Mouse (Mus musculus): ENCODE results near the gene S100z.

Gene S100z

DNA sequence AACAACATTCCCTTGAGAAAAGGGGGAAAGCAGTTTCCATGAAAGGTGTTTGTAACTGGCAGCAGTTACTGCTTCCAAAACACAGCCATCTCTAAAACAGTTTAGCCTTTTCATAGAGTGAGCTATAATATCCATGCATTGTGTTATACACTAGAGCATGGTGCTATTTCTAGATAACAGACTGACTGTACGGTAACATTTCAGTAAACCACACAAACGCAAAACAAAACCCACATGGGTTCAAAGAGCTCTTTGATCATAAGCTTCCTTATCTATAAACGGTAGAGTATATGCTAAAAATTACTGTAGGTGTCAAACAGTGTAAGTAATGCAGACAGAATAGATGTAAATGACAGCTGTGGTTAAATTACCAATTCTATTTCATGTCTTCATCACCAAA is 28.8 kb downstream of the S100z start:
- no peak for DNase-seq (ENCODE audit: low read depth, low spot score)

DNA sequence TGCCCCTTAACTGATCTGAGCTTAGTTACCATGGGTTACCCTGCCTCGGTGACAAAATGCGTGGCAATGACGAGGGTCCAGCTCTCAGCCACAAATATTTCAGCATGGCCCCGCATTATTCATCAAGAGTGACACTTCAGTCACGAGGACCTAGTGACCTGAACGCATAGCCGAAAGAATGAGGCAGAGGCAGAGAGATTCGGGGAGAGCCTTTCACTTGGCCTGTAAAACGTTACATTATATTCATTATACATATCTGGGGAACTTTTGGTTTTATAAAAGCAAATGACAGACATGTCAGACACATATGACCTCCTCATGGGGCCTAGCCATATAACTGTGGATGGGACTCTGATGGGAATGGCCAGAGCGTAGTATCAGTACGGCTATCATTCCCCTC is 33.7 kb downstream of the S100z start, which contains the start of gene Crhbp:
Gene Crhbp, minus strand, starts transcription at position 101 of the 400 bp plus-strand sequence.
- DNase-seq (ENCODE audit: low read depth, low spot score): no peak

DNA sequence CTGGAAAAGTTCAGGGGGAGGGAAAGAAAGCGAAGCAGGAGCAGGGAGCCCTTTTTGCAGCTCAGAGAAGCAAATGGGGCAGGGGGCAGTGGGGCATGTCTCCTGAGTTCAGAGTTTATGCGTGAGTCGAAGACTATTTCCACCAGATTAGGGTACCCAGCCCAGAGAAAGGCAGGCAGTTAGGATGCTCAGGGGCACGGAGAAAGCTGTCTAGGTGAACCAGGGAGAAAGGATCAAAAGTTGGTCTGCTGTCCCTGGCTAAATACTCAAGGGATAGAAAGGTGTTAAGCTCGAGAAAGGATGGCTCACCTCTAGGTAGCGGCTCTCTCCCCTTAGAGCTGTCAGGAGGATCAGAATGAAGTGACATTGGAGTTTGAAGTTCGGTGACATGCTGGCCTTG is 34.2 kb downstream of the S100z start:
- DNase-seq (ENCODE audit: low read depth, low spot score): no peak

DNA sequence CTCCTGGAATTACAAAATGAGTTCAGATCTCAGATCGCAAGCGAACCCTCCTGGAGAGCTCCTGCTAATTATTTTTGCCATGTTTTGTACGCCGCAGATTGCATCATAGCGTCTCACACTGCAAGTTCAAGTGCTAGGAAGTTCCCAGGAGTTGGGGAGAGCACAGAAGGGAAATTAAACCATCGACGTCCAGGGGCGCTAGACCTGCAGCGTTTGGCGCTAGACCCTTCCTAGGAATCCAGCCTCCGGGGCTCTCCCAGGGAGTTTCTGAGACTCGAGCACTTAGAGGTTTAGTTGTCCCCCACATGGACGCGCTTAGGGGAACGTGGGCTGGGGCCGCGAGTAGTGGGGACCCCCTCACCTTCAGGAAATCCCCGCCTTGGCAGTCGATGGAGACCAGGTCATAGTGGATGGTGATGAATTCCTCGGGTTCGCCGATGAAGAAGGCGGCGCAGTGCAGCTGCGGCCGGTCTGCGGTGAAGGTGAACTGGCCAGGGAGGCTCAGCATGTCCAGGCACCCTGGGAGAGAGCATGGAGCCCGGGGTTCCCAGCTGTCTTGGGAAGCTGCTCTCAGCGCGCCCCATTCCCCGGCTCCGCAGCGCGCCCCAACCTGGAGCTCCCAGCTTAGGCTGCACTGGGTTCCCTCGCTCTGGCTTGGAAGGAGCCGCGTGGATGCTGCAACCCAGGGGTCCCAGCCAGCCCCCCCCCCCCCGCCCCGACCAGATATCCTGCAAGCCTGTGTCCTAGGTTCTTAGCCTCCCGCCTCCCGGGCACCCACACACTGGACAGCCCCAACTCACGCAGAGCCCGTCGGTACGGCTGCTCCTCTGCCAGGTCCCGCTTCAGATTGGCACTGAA is 34.9 kb downstream of the S100z start:
- DNase-seq (ENCODE audit: low read depth, low spot score): no peak

DNA sequence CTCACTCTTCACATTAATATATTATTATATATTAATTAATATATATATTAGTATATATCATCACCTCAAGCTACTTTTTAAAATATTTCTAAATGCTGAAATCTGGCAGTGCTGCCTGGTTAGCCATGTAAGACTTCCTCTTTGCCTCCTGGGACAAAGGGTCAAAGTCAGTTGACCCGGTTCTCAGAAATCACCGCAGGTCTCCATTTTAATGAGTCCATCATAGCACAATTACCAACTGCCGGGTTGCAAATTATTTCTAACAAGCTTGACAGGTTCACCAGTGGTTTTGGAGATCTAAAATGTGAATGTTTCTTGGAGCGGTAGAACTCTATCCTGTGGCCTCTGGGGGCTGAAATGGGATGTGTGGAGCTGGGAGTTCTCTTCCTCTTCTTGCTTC is 35.6 kb downstream of the S100z start:
- no peak for DNase-seq (ENCODE audit: low read depth, low spot score)

DNA sequence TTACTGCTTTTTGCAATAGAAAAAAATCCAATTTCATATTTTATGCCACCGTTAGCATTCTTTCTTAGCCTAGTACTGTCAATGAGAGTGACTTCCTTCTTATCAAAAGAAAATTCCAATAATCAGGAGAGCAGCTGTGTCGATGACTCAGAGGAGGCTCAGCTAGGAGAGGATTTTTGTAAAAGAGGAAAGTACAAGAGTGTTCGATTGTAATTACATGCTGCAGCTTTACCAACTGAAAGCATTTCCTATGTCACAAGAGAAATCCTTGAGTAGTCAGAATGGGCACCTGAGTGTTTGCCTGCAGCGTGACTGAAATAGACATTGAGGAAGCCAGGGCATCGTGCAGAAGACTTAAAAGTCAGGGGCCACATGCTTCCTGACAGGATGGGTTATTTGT is 39.0 kb downstream of the S100z start:
- DNase-seq (ENCODE audit: low read depth, low spot score): no peak

DNA sequence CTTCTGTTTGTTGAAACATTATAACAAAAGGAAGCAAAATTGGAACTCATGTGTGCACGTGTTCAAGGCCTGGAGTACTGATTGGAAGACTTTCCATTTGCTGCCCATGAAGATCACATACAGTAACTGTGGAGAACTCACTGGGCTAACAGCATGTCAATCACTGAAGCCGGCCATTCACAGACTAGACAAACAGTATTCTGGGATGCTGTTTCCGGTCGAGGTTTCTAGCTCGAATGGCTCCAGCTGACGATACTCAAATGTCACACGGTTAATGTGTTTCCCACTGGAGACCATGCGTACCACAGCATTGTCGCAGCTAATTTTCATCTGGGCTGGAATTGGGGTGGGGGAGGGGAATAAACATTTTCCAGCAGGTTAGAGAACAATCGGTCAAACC is 46.8 kb downstream of the S100z start:
- no peak for DNase-seq (ENCODE audit: low read depth, low spot score)

DNA sequence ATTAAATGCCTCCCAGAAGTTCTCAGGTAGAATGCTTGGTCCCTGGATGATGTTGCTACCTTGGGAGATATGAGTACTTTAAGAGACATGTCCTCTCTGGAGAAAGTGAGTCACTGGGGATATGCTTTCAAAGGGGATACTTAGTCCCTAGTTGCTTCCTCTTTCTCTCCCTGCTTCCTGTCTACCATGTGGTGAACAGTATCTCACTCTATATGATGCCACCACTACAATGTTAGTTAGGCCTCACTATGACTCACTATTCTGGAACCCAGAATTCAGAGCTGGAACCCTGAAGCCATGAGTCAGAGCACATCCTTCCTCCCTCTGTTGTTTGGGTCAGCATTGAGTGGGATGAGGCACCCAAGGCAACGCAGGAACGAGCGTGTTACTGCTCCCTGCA is 51.0 kb downstream of the S100z start:
- DNase-seq (ENCODE audit: low read depth, low spot score): no peak

Data from brain, embryonic 18.5 days (tissue).